Mouse (Mus musculus) right cerebral cortex, postnatal 36 days (tissue): ENCODE results near the gene 4930432M17Rik.

Source experiments
- DNase-seq, 2 experiments: peaks; one replicate each; pipeline ENCODE4 v3.0.0; 2022; ENCODE audit warnings: low spot score in 2 of 2, mixed read lengths in 1 of 2

The 4930432M17Rik gene

GRCm38 (mm10) chr3:121707106-121707505 is 36.5 kb downstream of the 4930432M17Rik start:
- no peak for DNase-seq

GRCm38 (mm10) chr3:121710894-121711531 is 40.5 kb downstream of the 4930432M17Rik start:
- no peak for DNase-seq

GRCm38 (mm10) chr3:121712222-121712621 is 41.7 kb downstream of the 4930432M17Rik start:
- no peak for DNase-seq

- no peak for DNase-seq
These were observed 42.7 kb downstream of the 4930432M17Rik start for GRCm38 (mm10) chr3:121713151-121713701.

GRCm38 (mm10) chr3:121713816-121714215 is 43.3 kb downstream of the 4930432M17Rik start:
- no peak for DNase-seq

GRCm38 (mm10) chr3:121714461-121714860 is 43.9 kb downstream of the 4930432M17Rik start:
- DNase-seq, result no peak

GRCm38 (mm10) chr3:121715336-121715735 is 44.8 kb downstream of the 4930432M17Rik start:
- no peak for DNase-seq

- DNase-seq, result no peak
These were observed 45.3 kb downstream of the 4930432M17Rik start for GRCm38 (mm10) chr3:121715741-121716459.

GRCm38 (mm10) chr3:121716480-121716879 is 45.9 kb downstream of the 4930432M17Rik start:
- DNase-seq, result no peak

- no peak for DNase-seq
These were observed 48.1 kb downstream of the 4930432M17Rik start for GRCm38 (mm10) chr3:121718679-121719078.

GRCm38 (mm10) chr3:121719701-121720100 is 49.1 kb downstream of the 4930432M17Rik start:
- no peak for DNase-seq

GRCm38 (mm10) chr3:121720801-121721690 is 50.5 kb downstream of the 4930432M17Rik start:
- no peak for DNase-seq

GRCm38 (mm10) chr3:121721691-121722070 is 51.1 kb downstream of the 4930432M17Rik start:
- DNase-seq, result no peak

GRCm38 (mm10) chr3:121722971-121723844 is 52.6 kb downstream of the 4930432M17Rik start, which contains the start of gene F3:
F3 (plus strand) TSS chr3:121723537.
- peak in 1 of 2 experiments; percentile 62 for DNase-seq

GRCm38 (mm10) chr3:121723968-121724524 is 53.5 kb downstream of the 4930432M17Rik start:
- DNase-seq, result peak in 1 of 2 experiments; percentile 28

GRCm38 (mm10) chr3:121724553-121724952 is 54.0 kb downstream of the 4930432M17Rik start:
- no peak for DNase-seq

- DNase-seq, result no peak
These were observed 55.1 kb downstream of the 4930432M17Rik start for GRCm38 (mm10) chr3:121725651-121726050.

- DNase-seq, result no peak
These were observed 59.1 kb downstream of the 4930432M17Rik start for GRCm38 (mm10) chr3:121729678-121730077.
